Mouse (Mus musculus): ENCODE results near the gene Hist3h2a. TPM values are rescaled to one million over a fixed set of nuclear protein-coding genes. Genes with fewer than 3 reads are reported as not detected.
A peak's percentile ranks its signal among the peaks of the same experiment; 100 is the strongest.

Gene Hist3h2a
- polyA plus RNA-seq, 1 experiment from 2014 or later, result 39.7 TPM

DNA sequence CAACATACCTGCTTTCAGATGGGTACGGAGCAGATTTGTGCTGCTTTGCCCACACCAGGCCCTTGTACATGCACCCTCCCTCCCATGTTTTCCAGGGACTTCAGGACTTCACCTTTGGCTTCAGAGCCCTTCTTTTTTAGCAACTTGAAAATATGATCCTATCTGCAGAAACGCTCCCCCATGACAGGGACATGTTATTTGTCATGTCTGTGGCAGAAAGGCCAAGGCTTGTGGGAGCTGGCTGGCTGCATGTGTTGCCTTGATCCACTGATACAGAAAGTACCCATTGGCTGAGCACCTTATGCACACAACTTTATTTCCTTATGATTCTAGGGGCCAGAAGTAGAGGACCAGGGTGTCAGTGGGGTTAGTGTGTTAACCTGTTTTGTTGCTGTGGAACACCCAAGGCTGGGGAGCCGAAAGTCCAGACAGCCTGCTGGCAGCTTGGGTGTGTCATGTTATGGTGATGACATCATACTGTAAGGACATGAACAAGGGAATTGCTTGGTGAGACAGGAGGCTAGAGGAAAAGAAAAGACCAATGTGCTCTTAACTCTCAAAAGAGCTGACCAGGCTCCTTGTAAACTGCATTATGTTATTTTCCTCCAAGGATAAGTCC, 30.9 kb downstream of the Hist3h2a start:
- peaks cover 11% of the 10 kb centered on the region for H3K4me1 ChIP-seq (ENCODE audit: insufficient read depth, low read length)
- H3K4me2 ChIP-seq (replicated peaks; ENCODE audit: low read depth, low read length), result no peak overlapping the region
- H3K36me3 ChIP-seq (ENCODE audit: insufficient read depth, low read length), result peaks cover 76% of the 10 kb centered on the region
- H3K27ac ChIP-seq (ENCODE audit: low read length), result no peak overlapping the region
- 90% methylated on average over 3 of the region's 3 CpGs for WGBS
- ATAC-seq (ENCODE audit: low FRiP score, low TSS enrichment), result no peak
- no peak overlapping the region for H3K9ac ChIP-seq (replicated peaks; ENCODE audit: low read length)
- no peaks in the 10 kb centered on the region for H3K9me3 ChIP-seq (ENCODE audit: low read length)
- H3K27me3 ChIP-seq (ENCODE audit: insufficient read depth, low read length), result no peaks in the 10 kb centered on the region
- H3K4me3 ChIP-seq (ENCODE audit: low read length), result no peak overlapping the region

- no peak overlapping the region for H3K9ac ChIP-seq (replicated peaks; ENCODE audit: low read length)
- H3K4me3 ChIP-seq (ENCODE audit: low read length), result no peak overlapping the region
- H3K36me3 ChIP-seq (ENCODE audit: insufficient read depth, low read length), result peaks cover 60% of the 10 kb centered on the region
Observed at GRCm38 (mm10) chr11:58989166-58989565, 34.7 kb downstream of the Hist3h2a start.

GRCm38 (mm10) chr11:58990141-58990540, 35.7 kb downstream of the Hist3h2a start:
- H3K36me3 ChIP-seq (ENCODE audit: insufficient read depth, low read length), result peaks cover 50% of the 10 kb centered on the region
- no peak overlapping the region for H3K9ac ChIP-seq (replicated peaks; ENCODE audit: low read length)
- no peak overlapping the region for H3K4me2 ChIP-seq (replicated peaks; ENCODE audit: low read depth, low read length)
- no peak overlapping the region for H3K27ac ChIP-seq (ENCODE audit: low read length)
- H3K4me3 ChIP-seq (ENCODE audit: low read length), result no peak overlapping the region
- ATAC-seq (ENCODE audit: low FRiP score, low TSS enrichment), result no peak
- no peaks in the 10 kb centered on the region for H3K9me3 ChIP-seq (ENCODE audit: low read length)
- H3K27me3 ChIP-seq (ENCODE audit: insufficient read depth, low read length), result peaks cover 15% of the 10 kb centered on the region
- 83% methylated on average over 17 of the region's 17 CpGs for WGBS
- H3K4me1 ChIP-seq (ENCODE audit: insufficient read depth, low read length), result peaks cover 5% of the 10 kb centered on the region

More at GRCm38 (mm10) chr11:58989166-58989565, 34.7 kb downstream of the Hist3h2a start:
- no peak overlapping the region for H3K27ac ChIP-seq (ENCODE audit: low read length)
- peaks cover 4% of the 10 kb centered on the region; the same call in 1 of the 2 replicates for H3K4me1 ChIP-seq (ENCODE audit: insufficient read depth, low read length)
- WGBS, result 92% methylated on average over 4 of the region's 4 CpGs
- peaks cover 10% of the 10 kb centered on the region; the same call in 1 of the 2 replicates for H3K27me3 ChIP-seq (ENCODE audit: insufficient read depth, low read length)
- H3K4me2 ChIP-seq (replicated peaks; ENCODE audit: low read depth, low read length), result no peak overlapping the region
- no peak for ATAC-seq (ENCODE audit: low FRiP score, low TSS enrichment)
- H3K9me3 ChIP-seq (ENCODE audit: low read length), result no peaks in the 10 kb centered on the region

- H3K36me3 ChIP-seq (ENCODE audit: insufficient read depth, low read length), result peaks cover 44% of the 10 kb centered on the region
- peaks cover 18% of the 10 kb centered on the region for H3K27me3 ChIP-seq (ENCODE audit: insufficient read depth, low read length)
- no peak overlapping the region for H3K9ac ChIP-seq (replicated peaks; ENCODE audit: low read length)
- no peak overlapping the region for H3K4me3 ChIP-seq (ENCODE audit: low read length)
- 83% methylated on average over 9 of the region's 9 CpGs for WGBS
- no peak overlapping the region for H3K27ac ChIP-seq (ENCODE audit: low read length)
- no peak for ATAC-seq (ENCODE audit: low FRiP score, low TSS enrichment)
- H3K9me3 ChIP-seq (ENCODE audit: low read length), result no peaks in the 10 kb centered on the region
- peaks cover 5% of the 10 kb centered on the region for H3K4me1 ChIP-seq (ENCODE audit: insufficient read depth, low read length)
- no peak overlapping the region for H3K4me2 ChIP-seq (replicated peaks; ENCODE audit: low read depth, low read length)
Observed at GRCm38 (mm10) chr11:58990794-58991193, 36.3 kb downstream of the Hist3h2a start.

DNA sequence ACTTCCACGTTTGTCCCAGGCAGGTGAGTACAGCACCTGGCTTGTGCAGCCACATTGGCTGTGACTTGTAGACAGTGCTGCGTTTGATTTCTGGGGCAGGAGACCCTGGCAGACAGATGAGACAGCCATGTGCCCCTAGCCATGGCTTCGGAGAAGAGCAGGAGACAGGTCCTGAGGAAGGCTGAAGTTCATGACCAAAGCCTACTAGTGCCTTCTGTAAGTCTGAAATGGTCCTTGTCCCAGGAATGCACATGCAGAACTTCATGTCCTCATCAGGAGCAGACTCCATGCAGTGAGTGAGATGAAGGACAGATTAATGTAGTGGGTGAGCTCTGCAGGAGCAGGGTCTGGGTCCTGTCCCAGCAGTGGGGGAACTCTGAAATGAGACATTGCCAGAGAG, 37.4 kb downstream of the Hist3h2a start:
- no peak overlapping the region for H3K4me3 ChIP-seq (ENCODE audit: low read length)
- WGBS, result 77% methylated on average over 3 of the region's 3 CpGs
- peaks cover 5% of the 10 kb centered on the region for H3K4me1 ChIP-seq (ENCODE audit: insufficient read depth, low read length)
- H3K27ac ChIP-seq (ENCODE audit: low read length), result no peak overlapping the region
- peaks cover 33% of the 10 kb centered on the region for H3K36me3 ChIP-seq (ENCODE audit: insufficient read depth, low read length)
- H3K4me2 ChIP-seq (replicated peaks; ENCODE audit: low read depth, low read length), result no peak overlapping the region
- no peaks in the 10 kb centered on the region for H3K9me3 ChIP-seq (ENCODE audit: low read length)
- H3K9ac ChIP-seq (replicated peaks; ENCODE audit: low read length), result no peak overlapping the region
- H3K27me3 ChIP-seq (ENCODE audit: insufficient read depth, low read length), result peaks cover 21% of the 10 kb centered on the region
- ATAC-seq (ENCODE audit: low FRiP score, low TSS enrichment), result no peak

DNA sequence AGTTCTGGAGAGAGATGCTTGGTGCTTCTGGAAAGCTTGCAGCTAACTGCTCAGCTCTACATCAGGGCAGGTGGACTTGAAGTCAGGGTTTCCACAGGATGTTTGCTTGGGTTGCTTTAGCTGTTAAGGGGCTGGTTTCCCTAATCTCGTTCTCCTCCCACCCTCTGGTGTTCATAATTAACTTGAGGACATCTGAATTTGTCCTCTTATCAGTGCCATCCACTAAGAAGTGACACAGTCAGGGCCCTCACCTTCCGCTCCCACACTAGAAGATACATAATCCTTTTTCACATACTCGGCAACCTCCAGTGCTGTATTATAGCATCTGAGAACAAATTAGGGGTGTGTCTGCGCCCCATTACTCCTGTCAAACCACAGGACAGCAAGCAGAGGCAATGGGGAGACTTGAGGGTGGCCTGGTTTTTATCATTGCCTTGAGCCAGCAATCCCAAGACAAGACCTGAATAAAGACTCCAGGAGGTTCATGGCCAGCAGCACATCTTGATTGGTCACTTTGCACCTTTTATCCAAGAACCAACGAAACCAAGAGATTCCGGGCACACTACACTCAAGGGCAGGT, 38.7 kb downstream of the Hist3h2a start:
- Histone ChIP-seq H3K36me3 (ENCODE audit: insufficient read depth, low read length) (peaks cover 21% of the 10 kb centered on the region), H3K4me3 (ENCODE audit: low read length) (no peak overlapping the region), H3K27me3 (ENCODE audit: insufficient read depth, low read length) (peaks cover 21% of the 10 kb centered on the region), H3K4me2 (replicated peaks; ENCODE audit: low read depth, low read length) (no peak overlapping the region), H3K27ac (ENCODE audit: low read length) (no peak overlapping the region), H3K9me3 (ENCODE audit: low read length) (no peaks in the 10 kb centered on the region), H3K4me1 (ENCODE audit: insufficient read depth, low read length) (peaks cover 5% of the 10 kb centered on the region), H3K9ac (replicated peaks; ENCODE audit: low read length) (no peak overlapping the region)
- ATAC-seq (ENCODE audit: low FRiP score, low TSS enrichment), result no peak
- 75% methylated on average over 6 of the region's 6 CpGs for WGBS

GRCm38 (mm10) chr11:58994337-58994826, 39.9 kb downstream of the Hist3h2a start:
- Histone ChIP-seq H3K4me3 (ENCODE audit: low read length) (peak overlapping the region; percentile 45), H3K36me3 (ENCODE audit: insufficient read depth, low read length) (peaks cover 10% of the 10 kb centered on the region), H3K4me2 (replicated peaks; ENCODE audit: low read depth, low read length) (peak overlapping the region; percentile 69), H3K27ac (ENCODE audit: low read length) (no peak overlapping the region), H3K9me3 (ENCODE audit: low read length) (no peaks in the 10 kb centered on the region), H3K9ac (replicated peaks; ENCODE audit: low read length) (peak overlapping the region; percentile 63), H3K27me3 (ENCODE audit: insufficient read depth, low read length) (peaks cover 21% of the 10 kb centered on the region), H3K4me1 (ENCODE audit: insufficient read depth, low read length) (peaks cover 11% of the 10 kb centered on the region)
- ATAC-seq (ENCODE audit: low FRiP score, low TSS enrichment), result peak; percentile 93
- 2% methylated on average over 33 of the region's 35 CpGs for WGBS

- Histone ChIP-seq H3K9me3 (ENCODE audit: low read length) (no peaks in the 10 kb centered on the region), H3K4me3 (ENCODE audit: low read length) (no peak overlapping the region), H3K4me2 (replicated peaks; ENCODE audit: low read depth, low read length) (peak overlapping the region; percentile 69; the same call in 1 of the 2 replicates), H3K4me1 (ENCODE audit: insufficient read depth, low read length) (peaks cover 11% of the 10 kb centered on the region), H3K36me3 (ENCODE audit: insufficient read depth, low read length) (peaks cover 1% of the 10 kb centered on the region), H3K27ac (ENCODE audit: low read length) (no peak overlapping the region), H3K9ac (replicated peaks; ENCODE audit: low read length) (no peak overlapping the region), H3K27me3 (ENCODE audit: insufficient read depth, low read length) (peaks cover 21% of the 10 kb centered on the region)
- no peak for ATAC-seq (ENCODE audit: low FRiP score, low TSS enrichment)
- 78% methylated on average over 9 of the region's 9 CpGs for WGBS
Observed at GRCm38 (mm10) chr11:58995061-58995806, 40.7 kb downstream of the Hist3h2a start.

DNA sequence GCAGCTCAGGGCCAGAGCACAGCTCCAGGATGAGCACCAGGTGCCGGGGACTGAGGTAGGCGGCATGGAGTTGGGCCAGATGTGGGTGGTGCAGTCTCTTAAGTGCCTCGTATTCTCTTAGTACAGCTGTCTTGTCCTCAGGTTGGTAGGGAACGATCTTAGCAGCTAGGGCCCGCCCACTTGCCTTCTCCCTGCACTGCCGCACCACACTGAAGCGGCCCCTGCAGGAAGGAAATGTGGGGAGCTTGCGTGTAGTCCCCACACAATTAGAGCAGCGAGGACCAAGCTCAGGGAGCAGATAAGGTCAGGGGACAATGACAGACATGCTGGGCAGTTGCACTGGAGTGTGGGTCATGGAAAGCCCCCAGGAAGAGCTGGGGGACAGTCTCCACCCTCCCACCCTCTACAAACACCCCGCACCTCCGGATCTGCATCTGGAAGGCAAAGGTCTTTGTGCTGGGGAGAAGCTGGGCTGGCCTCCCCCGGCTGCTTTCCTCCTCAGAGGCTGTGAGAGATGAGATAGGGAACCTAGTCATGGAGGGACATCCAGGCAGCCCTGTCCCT, 41.4 kb downstream of the Hist3h2a start:
- whole genome bisulfite sequencing, result 47% methylated on average over 12 of the region's 12 CpGs
- no peak for ATAC-seq (ENCODE audit: low FRiP score, low TSS enrichment)

More for the DNA sequence above, 41.4 kb downstream of the Hist3h2a start:
- Histone ChIP-seq H3K9me3 (ENCODE audit: low read length) (no peaks in the 10 kb centered on the region), H3K4me1 (ENCODE audit: insufficient read depth, low read length) (peaks cover 11% of the 10 kb centered on the region), H3K27ac (ENCODE audit: low read length) (no peak overlapping the region), H3K4me2 (replicated peaks; ENCODE audit: low read depth, low read length) (no peak overlapping the region), H3K9ac (replicated peaks; ENCODE audit: low read length) (no peak overlapping the region), H3K36me3 (ENCODE audit: insufficient read depth, low read length) (no peaks in the 10 kb centered on the region), H3K4me3 (ENCODE audit: low read length) (no peak overlapping the region), H3K27me3 (ENCODE audit: insufficient read depth, low read length) (peaks cover 21% of the 10 kb centered on the region)
